Mouse (Mus musculus) layer of hippocampus, postnatal 36 days (tissue): ENCODE results near the gene Tango2. TPM values are rescaled to one million over a fixed set of nuclear protein-coding genes. Genes with fewer than 3 reads are reported as not detected.
"Not testable (repeated sequence)": the region's sequence is repeated elsewhere in the genome, so short reads cannot be mapped to it uniquely, and the experiment has no call there.

Experiments
- DNase-seq, 2 experiments: peaks; one replicate each; pipeline ENCODE4 v3.0.0; 2022
- total RNA-seq, 2 experiments: library from RNA; stranded (reverse); gene quantifications; 2 replicates each; pipeline ENCODE4 v1.2.3; 2021

The Tango2 gene
- total RNA-seq, 2 experiments from 2014 or later: 124 to 125 TPM

DNA sequence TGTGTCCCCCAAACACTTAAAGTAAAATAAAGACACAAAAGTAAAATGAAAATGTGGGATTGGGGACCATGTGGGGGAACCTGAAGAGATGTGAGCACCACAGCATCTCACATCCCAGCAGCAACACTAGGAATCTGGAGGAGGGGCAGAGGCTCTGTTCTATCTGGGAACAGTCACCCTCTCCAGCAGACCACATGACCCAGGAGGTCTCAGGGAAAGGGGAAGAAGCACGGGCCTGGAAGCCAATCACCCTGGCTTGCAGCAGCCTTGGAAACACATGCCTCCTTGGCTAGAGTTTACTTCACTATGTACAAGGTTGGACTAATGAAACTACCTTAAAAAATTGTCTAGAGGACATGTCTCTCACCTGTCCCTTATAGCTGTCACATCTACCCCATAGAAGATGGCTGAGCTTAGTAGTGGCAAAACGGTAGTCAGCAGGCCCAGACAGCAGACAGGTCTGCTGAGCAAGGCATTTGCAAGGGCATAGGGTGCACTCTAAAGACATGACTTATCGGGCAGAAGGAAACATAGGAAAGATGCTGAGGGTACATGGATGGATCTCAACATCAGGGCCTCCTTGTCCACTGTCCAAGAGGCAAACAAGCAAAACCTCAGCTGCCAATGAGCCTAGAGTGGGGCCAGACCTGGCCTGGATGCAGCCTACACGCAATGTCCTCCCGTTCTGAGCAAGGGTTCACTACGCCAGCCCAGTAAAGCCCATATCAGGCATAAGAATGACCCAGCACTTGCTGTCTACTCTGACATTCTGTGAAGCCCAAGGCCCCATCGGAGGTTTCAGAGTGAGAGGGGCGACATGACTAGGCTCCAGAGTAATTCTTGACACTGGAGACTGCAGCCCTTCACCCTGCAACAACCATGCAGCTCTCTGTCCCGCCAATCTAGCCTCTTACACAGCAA, 5.0 kb downstream of the Tango2 start:
- DNase-seq: no peak

- DNase-seq: no peak
Measured at GRCm38 (mm10) chr16:18342076-18342475, 5.8 kb downstream of the Tango2 start.

- DNase-seq: no peak
Measured at GRCm38 (mm10) chr16:18341605-18342004, 6.3 kb downstream of the Tango2 start.

DNA sequence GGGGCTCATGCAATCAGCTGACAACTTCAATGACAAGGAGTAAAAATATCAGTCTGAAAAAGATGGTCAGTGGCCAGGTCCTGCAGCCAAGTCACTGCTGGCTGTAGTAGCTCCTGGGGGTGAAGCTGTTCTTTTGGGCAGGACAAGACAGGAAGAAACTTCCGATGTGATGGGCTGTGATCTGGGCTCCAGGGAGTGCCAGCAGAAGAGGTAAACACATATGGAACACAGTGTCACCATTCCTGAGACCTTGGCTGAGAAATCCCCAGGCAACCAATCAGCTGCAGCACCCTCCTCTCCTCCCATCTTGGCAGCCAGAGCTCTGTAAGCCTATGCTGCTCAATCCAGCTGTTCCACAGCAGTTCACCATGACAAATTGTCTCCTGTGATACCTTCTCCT, 8.0 kb downstream of the Tango2 start:
- DNase-seq: no peak

- DNase-seq: no peak
Measured at GRCm38 (mm10) chr16:18337261-18337660, 10.6 kb downstream of the Tango2 start.

DNA sequence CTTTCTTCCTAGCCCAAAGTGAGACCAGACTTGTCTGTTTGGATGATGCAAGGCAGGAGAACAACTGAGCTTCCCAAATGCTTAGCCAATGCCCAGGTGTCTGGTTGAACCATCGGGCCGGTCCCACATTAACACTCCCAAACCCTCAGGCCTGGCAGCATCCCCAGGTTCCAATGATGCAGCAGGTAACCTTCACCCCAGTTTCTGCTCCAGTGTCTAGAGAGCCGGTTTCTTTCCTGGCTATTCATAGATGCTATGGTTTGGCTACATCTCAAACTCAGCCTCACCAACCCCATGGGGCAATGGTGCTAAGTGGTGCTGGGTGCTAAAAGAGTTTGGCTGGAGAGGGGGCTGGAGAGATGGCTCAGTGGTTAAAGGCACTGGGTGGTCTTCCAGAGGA, 11.9 kb downstream of the Tango2 start:
- no peak for DNase-seq

DNA sequence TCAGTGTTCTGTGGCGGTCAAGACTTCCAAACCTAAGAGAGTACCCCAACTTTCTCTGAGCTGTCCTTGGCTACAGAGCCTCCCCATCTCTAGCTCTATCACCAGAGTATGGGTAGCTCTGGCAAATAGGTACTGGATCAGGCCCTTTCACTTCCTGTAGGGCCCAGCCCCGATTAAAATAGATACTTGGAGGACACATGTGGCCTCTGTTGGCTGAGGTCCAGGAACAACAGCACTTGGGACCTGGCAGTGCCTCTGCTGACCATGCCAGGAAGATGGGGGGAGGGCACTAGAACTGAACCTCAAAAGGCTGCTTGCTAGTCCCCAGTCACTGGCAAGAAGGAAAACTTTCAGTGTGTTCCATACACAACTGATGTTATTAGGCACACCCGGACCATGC, 13.9 kb downstream of the Tango2 start:
- DNase-seq: no peak

- no peak for DNase-seq
Measured at GRCm38 (mm10) chr16:18328524-18328923, 19.4 kb downstream of the Tango2 start.

DNA sequence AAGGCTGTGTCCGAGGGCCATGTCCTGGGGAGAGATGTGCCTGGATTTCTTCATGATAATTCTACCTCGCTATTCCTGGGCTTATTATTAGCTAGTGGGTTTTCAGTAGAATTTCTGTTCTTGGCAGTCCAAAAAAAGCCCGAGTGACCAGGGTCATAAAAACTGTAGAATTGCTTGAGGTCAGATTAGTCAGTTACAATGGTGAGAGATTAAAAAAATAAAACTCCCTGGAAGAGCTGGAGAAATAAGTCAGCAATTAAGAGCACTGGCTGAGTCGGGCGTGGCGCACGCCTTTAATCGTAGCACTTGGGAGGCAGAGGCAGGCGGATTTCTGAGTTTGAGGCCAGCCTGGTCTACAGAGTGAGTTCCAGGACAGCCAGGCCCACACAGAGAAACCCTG, 20.0 kb downstream of the Tango2 start:
- no peak for DNase-seq

DNA sequence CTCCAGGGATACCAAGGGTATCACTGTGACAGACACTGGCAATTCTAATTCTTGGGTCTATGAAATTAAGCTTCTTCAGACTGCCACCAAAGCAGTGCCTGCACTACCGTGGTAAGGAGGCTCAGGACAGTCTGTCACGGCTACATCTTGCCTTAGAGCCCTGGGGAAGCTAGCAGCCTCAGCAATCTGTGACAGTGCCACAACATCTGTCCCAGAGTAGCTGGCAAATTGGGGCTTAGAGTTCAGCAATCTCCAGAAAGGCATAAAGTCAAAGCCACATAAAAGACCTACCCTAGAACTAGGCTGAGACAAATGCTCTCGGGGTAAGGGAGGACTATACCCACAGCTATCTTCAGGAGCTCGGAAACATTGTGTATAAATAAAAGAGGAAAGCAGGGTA, 22.2 kb downstream of the Tango2 start:
- DNase-seq: no peak

DNA sequence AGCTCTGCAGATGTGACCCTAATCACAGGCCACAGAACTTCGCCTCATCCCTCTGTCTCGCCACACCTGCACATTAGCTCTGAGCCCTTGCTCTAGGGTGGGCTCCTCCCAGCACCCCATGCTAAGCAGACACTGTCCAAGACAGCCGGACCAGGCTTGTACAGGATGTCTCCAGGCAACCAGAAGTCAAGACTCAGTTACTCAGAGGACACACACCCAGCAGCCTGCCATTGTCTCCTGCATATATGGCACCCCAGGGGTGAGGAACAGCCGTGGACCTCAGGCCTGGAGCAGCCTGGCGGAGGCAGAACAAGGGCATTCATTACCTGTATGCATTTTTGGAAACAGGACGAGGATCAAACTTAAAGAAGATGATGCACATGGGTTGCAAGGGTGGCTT, 23.9 kb downstream of the Tango2 start:
- DNase-seq: no peak

- DNase-seq: no peak
Measured at GRCm38 (mm10) chr16:18323460-18323859, 24.4 kb downstream of the Tango2 start.

- DNase-seq: no peak
Measured at GRCm38 (mm10) chr16:18321443-18321842, 26.5 kb downstream of the Tango2 start.

- no peak for DNase-seq
Measured at GRCm38 (mm10) chr16:18318992-18319391, 28.9 kb downstream of the Tango2 start.

DNA sequence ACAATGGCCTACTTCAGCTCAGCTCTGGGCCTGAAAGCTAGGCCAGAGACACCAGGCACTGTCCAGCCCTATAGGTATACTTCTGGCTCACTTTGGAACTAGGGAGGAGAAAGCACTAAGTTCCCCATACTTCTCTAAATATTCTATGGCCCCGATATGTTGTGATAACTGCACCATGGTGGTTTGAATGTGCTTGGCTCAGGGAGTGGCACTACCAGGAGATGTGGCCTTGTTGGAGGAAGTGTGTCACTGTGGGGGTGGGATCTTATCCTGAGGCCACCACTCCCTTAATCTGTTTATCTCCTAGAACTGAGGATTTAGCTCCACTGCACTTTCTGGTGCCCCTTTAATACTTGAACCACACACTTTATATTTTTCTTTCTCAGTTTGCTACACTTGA, 39.7 kb downstream of the Tango2 start:
- no peak for DNase-seq

DNA sequence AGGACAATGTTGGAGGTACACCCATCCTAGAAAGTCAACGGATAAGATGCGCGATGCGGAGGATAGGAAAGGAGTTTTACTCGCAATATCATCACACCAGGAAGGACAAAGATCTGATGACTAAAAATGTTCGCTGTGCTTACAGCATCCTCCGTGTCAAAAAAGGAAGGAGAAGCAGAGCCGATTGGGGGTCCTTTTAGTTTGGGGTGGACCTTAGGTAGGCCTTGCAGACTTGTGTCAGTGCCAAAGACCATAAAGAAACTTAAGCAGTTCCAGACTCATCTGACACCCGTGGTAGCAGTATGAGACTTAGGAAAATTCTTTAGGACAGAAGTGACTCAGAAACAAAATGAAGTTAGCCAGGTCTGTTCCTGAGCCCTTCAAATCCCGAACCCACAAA, 58.3 kb downstream of the Tango2 start:
- not testable (repeated sequence) for DNase-seq

GRCm38 (mm10) chr16:18289067-18289588, 58.8 kb downstream of the Tango2 start, which contains the start of gene Dgcr8:
TSS of gene Dgcr8 (minus strand) at chr16:18289246.
- DNase-seq: peak; percentile 98 to 99

- peak in 1 of 2 experiments; percentile 62 for DNase-seq
Measured at GRCm38 (mm10) chr16:18288581-18289061, 59.3 kb downstream of the Tango2 start.

DNA sequence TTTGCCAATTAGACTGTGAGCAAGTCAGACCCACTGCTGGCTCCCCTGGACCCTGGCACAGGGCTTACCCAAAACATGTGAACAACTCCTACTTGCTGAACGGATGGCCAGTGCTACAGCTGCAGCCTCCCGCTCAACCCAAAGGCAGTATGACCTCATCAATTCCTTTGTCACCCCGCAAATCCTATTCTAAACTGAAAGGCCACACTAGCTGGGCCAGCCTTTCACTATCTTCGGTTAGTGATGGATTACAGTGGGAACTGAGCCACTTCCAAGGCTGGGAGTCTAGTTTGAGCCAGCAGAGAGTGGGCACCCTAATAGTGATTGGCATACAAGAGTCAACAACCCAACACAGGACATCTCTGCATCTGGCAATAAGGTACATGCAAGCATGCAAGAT, 59.7 kb downstream of the Tango2 start:
- DNase-seq: no peak

- DNase-seq: no peak
Measured at GRCm38 (mm10) chr16:18275166-18275565, 72.7 kb downstream of the Tango2 start.

DNA sequence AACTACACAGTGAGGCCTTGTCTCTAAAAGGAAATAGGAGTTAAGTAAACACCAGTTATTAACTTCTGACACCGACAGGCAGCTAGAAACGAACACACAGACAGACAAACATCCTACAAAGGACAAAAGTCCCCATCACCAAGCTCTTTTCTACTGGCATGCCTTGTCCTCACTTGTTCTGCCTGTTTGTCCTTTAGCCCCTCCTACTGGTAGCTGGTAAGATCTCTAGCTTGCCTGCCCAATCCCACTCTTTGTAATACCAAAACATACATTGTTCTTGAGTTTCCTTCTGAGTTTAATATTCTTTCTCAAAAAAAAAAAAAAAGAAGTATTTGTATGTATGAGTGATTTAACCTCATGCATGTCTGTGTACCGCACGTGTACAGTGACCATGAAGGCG, 79.7 kb downstream of the Tango2 start:
- no peak for DNase-seq

GRCm38 (mm10) chr16:18265024-18265423, 82.9 kb downstream of the Tango2 start:
- DNase-seq: no peak

GRCm38 (mm10) chr16:18258221-18258620, 89.7 kb downstream of the Tango2 start, which contains the start of gene Gm49776:
TSS of gene Gm49776 (minus strand) at chr16:18258321.
- no peak for DNase-seq

DNA sequence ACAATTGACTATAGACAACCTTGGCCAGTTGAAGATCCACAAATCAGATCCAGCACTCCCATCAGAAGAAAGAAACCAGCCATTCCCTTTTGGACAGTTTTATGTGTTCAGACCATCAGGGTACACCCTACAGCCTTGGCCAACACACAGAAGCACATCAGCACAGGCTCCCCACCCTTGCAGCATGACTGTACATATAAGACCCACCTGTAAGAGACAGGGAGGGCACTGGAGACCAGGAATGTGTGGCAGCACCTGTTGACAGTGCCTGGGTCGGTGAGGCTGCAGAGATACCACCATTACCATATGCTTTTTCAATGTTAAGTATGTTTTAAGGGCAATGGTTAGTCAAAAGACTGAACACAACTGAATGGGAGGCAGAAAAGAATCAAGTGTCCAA, 94.0 kb downstream of the Tango2 start:
- DNase-seq: no peak
